Mouse (Mus musculus) heart, adult 2 months (tissue): ENCODE results near the gene Rimkla.

Experiments used
- CTCF ChIP-seq: fragments of 200-600 bp; IDR thresholded peaks from 2 replicates; pipeline ENCODE4 v1.8.1; 2022; ENCODE audit warnings: antibody characterized with exemption, mild to moderate bottlenecking, moderate library complexity
- POLR2A ChIP-seq: fragments of 200-500 bp; IDR thresholded peaks from 2 replicates; pipeline ENCODE4 v1.6.1; 2011; ENCODE audit warnings: mild to moderate bottlenecking, low read depth, low read length, control low read depth; ENCODE audit not compliant: insufficient read depth

DNA sequence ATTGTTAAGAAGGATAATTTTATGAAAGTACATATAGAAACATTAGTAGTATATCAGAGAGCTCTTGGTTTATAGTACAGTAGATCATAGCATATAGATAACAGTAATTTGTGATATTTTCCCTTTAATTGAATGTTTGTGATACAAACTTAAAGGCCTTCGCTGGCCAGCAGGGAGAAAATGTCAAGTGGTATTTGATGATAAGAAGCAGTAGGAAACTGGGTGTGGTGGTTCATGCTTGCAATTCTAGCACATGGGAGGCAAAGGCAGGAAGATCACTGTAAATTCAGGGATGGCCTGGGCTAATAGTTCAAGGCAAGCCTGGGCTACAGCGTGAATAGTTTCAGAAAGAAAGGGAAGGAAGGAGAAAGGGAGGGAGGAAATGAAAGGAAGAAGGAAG is 67.4 kb downstream of the Rimkla start:
- TF ChIP-seq CTCF (no peak), POLR2A (no peak)
